Mouse (Mus musculus) limb, embryonic 15.5 days (tissue): ENCODE data around the gene Olfr221. TPM values are rescaled to one million over a fixed set of nuclear protein-coding genes. Genes with fewer than 3 reads are reported as not detected.

ENCODE experiments used
- ATAC-seq: fragments of 200-750 bp; cut with Nextera tagmentation; 2 replicates; pipeline ENCODE4 v1.8.0; 2017; ENCODE audit warnings: low read depth, moderate TSS enrichment; ENCODE audit not compliant: insufficient number of reproducible peaks, low FRiP score, low TSS enrichment
- H3K27ac ChIP-seq: fragments of 300-500 bp; sonication (generic); 2 replicates; pipeline ENCODE4 v1.5.1; 2015; ENCODE audit warnings: moderate library complexity, mild to moderate bottlenecking, inconsistent platforms
- H3K27me3 ChIP-seq: fragments of 300-500 bp; sonication (generic); 2 replicates; pipeline ENCODE4 v1.6.1; 2015; ENCODE audit warnings: inconsistent platforms
- H3K36me3 ChIP-seq: fragments of 300-500 bp; sonication (generic); 2 replicates; pipeline ENCODE4 v1.6.1; 2015; ENCODE audit warnings: inconsistent platforms
- H3K4me1 ChIP-seq: fragments of 300-500 bp; sonication (generic); 2 replicates; pipeline ENCODE4 v1.6.1; 2015; ENCODE audit warnings: inconsistent platforms
- H3K4me2 ChIP-seq: fragments of 300-500 bp; sonication (generic); 2 replicates; pipeline ENCODE4 v1.6.1; 2015; ENCODE audit warnings: mild to moderate bottlenecking, inconsistent platforms
- H3K4me3 ChIP-seq: fragments of 300-500 bp; sonication (generic); 2 replicates; pipeline ENCODE4 v1.5.1; 2015; ENCODE audit warnings: mild to moderate bottlenecking, inconsistent platforms
- H3K9ac ChIP-seq: fragments of 300-500 bp; sonication (generic); 2 replicates; pipeline ENCODE4 v1.6.1; 2015; ENCODE audit warnings: inconsistent platforms
- H3K9me3 ChIP-seq: fragments of 300-500 bp; sonication (generic); 2 replicates; pipeline ENCODE4 v1.6.1; 2016; ENCODE audit warnings: inconsistent platforms
- WGBS: fragments of 180-500 bp; shearing (Covaris S2); methylation state at CpG from one replicate; pipeline ENCODE4 v1.1.7; 2015; 5-methylcytosine and 5-hydroxymethylcytosine counted together
- polyA plus RNA-seq: library from polyadenylated mRNA; unstranded; fragments of >200 nt; fragmentation: Nextera tagmentation; extraction: Ambion mirVana; gene quantifications from 2 replicates; pipeline ENCODE4 v1.2.1, GENCODE M21; 2015

The Olfr221 gene
- polyA plus RNA-seq, 1 experiment from 2014 or later: not detected

- Histone ChIP-seq H3K36me3 (peaks cover 93% of the 10 kb centered on the region), H3K4me3 (no peak overlapping the region), H3K9me3 (no peaks in the 10 kb centered on the region), H3K4me2 (no peak overlapping the region), H3K9ac (no peak overlapping the region), H3K4me1 (no peaks in the 10 kb centered on the region), H3K27me3 (no peaks in the 10 kb centered on the region), H3K27ac (no peak overlapping the region)
- WGBS: 77% methylated on average over 12 of the region's 12 CpGs
- ATAC-seq: no peak
Measured at GRCm38 (mm10) chr14:51995219-51995871, 46.9 kb downstream of the Olfr221 start.

GRCm38 (mm10) chr14:51994453-51994852 lies 47.8 kb downstream of the Olfr221 start:
- ATAC-seq: no peak
- Histone ChIP-seq H3K27me3 (no peaks in the 10 kb centered on the region), H3K27ac (no peak overlapping the region), H3K9ac (no peak overlapping the region), H3K4me2 (no peak overlapping the region), H3K36me3 (peaks cover 93% of the 10 kb centered on the region), H3K9me3 (no peaks in the 10 kb centered on the region), H3K4me1 (0 out of 2 replicates have a peak, but pooled peaks cover 4% of the 10 kb centered on the region), H3K4me3 (no peak overlapping the region)
- 89% methylated on average over 4 of the region's 4 CpGs for WGBS

- H3K36me3 ChIP-seq: peaks cover 73% of the 10 kb centered on the region
- no peaks in the 10 kb centered on the region for H3K9me3 ChIP-seq
- no peak overlapping the region for H3K27ac ChIP-seq
- peaks cover 36% of the 10 kb centered on the region for H3K4me1 ChIP-seq
- WGBS: 71% methylated on average over 12 of the region's 12 CpGs
- H3K27me3 ChIP-seq: no peaks in the 10 kb centered on the region
- ATAC-seq: no peak
- no peak overlapping the region for H3K9ac ChIP-seq
- H3K4me3 ChIP-seq: no peak overlapping the region
- H3K4me2 ChIP-seq: no peak overlapping the region
Measured at GRCm38 (mm10) chr14:51989461-51989970, 52.7 kb downstream of the Olfr221 start.

- no peak for ATAC-seq
- no peak overlapping the region for H3K4me2 ChIP-seq
- H3K9ac ChIP-seq: no peak overlapping the region
- no peaks in the 10 kb centered on the region for H3K27me3 ChIP-seq
- H3K4me1 ChIP-seq: peaks cover 42% of the 10 kb centered on the region
- H3K4me3 ChIP-seq: no peak overlapping the region
- WGBS: 77% methylated on average over 12 of the region's 12 CpGs
- peaks cover 65% of the 10 kb centered on the region for H3K36me3 ChIP-seq
- no peak overlapping the region for H3K27ac ChIP-seq
- H3K9me3 ChIP-seq: no peaks in the 10 kb centered on the region
Measured at GRCm38 (mm10) chr14:51988731-51989130, 53.5 kb downstream of the Olfr221 start.

- H3K4me1 ChIP-seq: peaks cover 45% of the 10 kb centered on the region
- WGBS: 79% methylated on average over 6 of the region's 6 CpGs
- H3K4me2 ChIP-seq: peak overlapping the region; percentile 65; the same call in 1 of the 2 replicates
- H3K36me3 ChIP-seq: peaks cover 54% of the 10 kb centered on the region
- H3K27ac ChIP-seq: no peak overlapping the region
- H3K9ac ChIP-seq: no peak overlapping the region
- no peak overlapping the region for H3K4me3 ChIP-seq
- no peaks in the 10 kb centered on the region for H3K9me3 ChIP-seq
- no peak for ATAC-seq
- H3K27me3 ChIP-seq: no peaks in the 10 kb centered on the region
Measured at GRCm38 (mm10) chr14:51987177-51987576, 55.1 kb downstream of the Olfr221 start.

- H3K36me3 ChIP-seq: peaks cover 44% of the 10 kb centered on the region
- 8% methylated on average over 7 of the region's 7 CpGs for WGBS
- no peak for ATAC-seq
- H3K4me2 ChIP-seq: peak overlapping the region; percentile 65
- H3K27me3 ChIP-seq: no peaks in the 10 kb centered on the region
- H3K9ac ChIP-seq: peak overlapping the region; percentile 86
- peaks cover 45% of the 10 kb centered on the region for H3K4me1 ChIP-seq
- H3K9me3 ChIP-seq: no peaks in the 10 kb centered on the region
- H3K4me3 ChIP-seq: peak overlapping the region; percentile 77
- peak overlapping the region; percentile 97 for H3K27ac ChIP-seq
Measured at GRCm38 (mm10) chr14:51986153-51986505, 56.1 kb downstream of the Olfr221 start.

- Histone ChIP-seq H3K9me3 (no peaks in the 10 kb centered on the region), H3K36me3 (peaks cover 37% of the 10 kb centered on the region), H3K27ac (peak overlapping the region; percentile 97), H3K27me3 (no peaks in the 10 kb centered on the region), H3K4me2 (peak overlapping the region; percentile 65), H3K4me1 (peaks cover 45% of the 10 kb centered on the region), H3K4me3 (peak overlapping the region; percentile 77), H3K9ac (peak overlapping the region; percentile 86)
- under 1% methylated on average over 27 of the region's 27 CpGs for WGBS
- peak; percentile 81 for ATAC-seq
Measured at GRCm38 (mm10) chr14:51985301-51986152, 56.7 kb downstream of the Olfr221 start.

- Histone ChIP-seq H3K9ac (peak within 1 kb of the TSS; percentile 86), H3K27ac (peak within 1 kb of the TSS; percentile 97), H3K27me3 (no peaks in the 10 kb centered on the region), H3K4me1 (peaks cover 42% of the 10 kb centered on the region), H3K36me3 (peaks cover 28% of the 10 kb centered on the region), H3K4me3 (peak within 1 kb of the TSS; percentile 77), H3K4me2 (peak within 1 kb of the TSS; percentile 65), H3K9me3 (no peaks in the 10 kb centered on the region)
- ATAC-seq: peak; percentile 87
- under 1% methylated on average over 47 of the region's 74 CpGs for WGBS
Measured at GRCm38 (mm10) chr14:51984247-51985231, 57.7 kb downstream of the Olfr221 start, which contains the start of gene Arhgef40. Gene Arhgef40 (plus strand): TSS chr14:51984719.

Other genes starting within 250 kb of the Olfr221 start
- gene AY358078, start 242.4 kb downstream of the Olfr221 start, polyA plus RNA-seq: not detected in 2 replicates
- not detected in 2 replicates for gene Ear6, start 188.8 kb downstream of the Olfr221 start, polyA plus RNA-seq
- 46.8 and 48.4 TPM in 2 replicates for gene Mettl17, start 157.6 kb downstream of the Olfr221 start, polyA plus RNA-seq
- gene Slc39a2, start 149.6 kb downstream of the Olfr221 start, polyA plus RNA-seq: 6.0 and 6.1 TPM in 2 replicates
- 105 and 117 TPM in 2 replicates for gene Ndrg2, start 128.3 kb downstream of the Olfr221 start, polyA plus RNA-seq
- not detected in 2 replicates for gene Tppp2, start 124.0 kb downstream of the Olfr221 start, polyA plus RNA-seq
- gene Rnase13, start 119.7 kb downstream of the Olfr221 start, polyA plus RNA-seq: not detected in 2 replicates
- gene Arhgef40, start 57.7 kb downstream of the Olfr221 start, polyA plus RNA-seq: 126 and 149 TPM in 2 replicates
- 0.29 and 0.37 TPM in 2 replicates for gene Tmem253, start 26.8 kb downstream of the Olfr221 start, polyA plus RNA-seq
- 26.7 and 27.5 TPM in 2 replicates for gene Zfp219, start 21.7 kb downstream of the Olfr221 start, polyA plus RNA-seq
- 520 and 558 TPM in 2 replicates for gene Hnrnpc, start 61.6 kb upstream of the Olfr221 start, polyA plus RNA-seq
- 55.9 and 59.3 TPM in 2 replicates for gene Rpgrip1, start 68.2 kb upstream of the Olfr221 start, polyA plus RNA-seq
- 47.4 and 51.4 TPM in 2 replicates for gene Supt16, start 155.0 kb upstream of the Olfr221 start, polyA plus RNA-seq
- 27.5 and 31.9 TPM in 2 replicates for gene Chd8, start 215.3 kb upstream of the Olfr221 start, polyA plus RNA-seq
- 41.8 and 45.8 TPM in 2 replicates for gene Tox4, start 236.7 kb upstream of the Olfr221 start, polyA plus RNA-seq
- 24.0 and 25.0 TPM in 2 replicates for gene Rab2b, start 237.1 kb upstream of the Olfr221 start, polyA plus RNA-seq